Mouse (Mus musculus): ENCODE data around the gene Polr2a.

GRCm38 (mm10) chr11:69716953-69717352 is 41.5 kb downstream of the Polr2a start:
- no peak for TF ChIP-seq EP300 (IDR thresholded peaks at IDR 0.05)
- TF ChIP-seq CTCF (IDR thresholded peaks at IDR 0.05), result no peak

All from lung, postnatal 0 days (tissue).